Mouse (Mus musculus) gastrocnemius, postnatal 10 days (tissue): ENCODE measurements at regions not wholly inside any gene's neighbourhood (a gene's known extent, or its start where the extent isn't known, plus 50 kb on each side); places are given as distances from the start of the nearest gene placed in this dataset.

Experiments
- DNase-seq: peaks from one replicate; pipeline ENCODE4 v3.0.0; 2021; ENCODE audit warnings: mixed read lengths

- DNase-seq = no peak
These were observed 281.0 kb upstream of the 4930452B06Rik start for GRCm38 (mm10) chr14:8946851-8947625.

GRCm38 (mm10) chr14:8935121-8935520 is 269.1 kb upstream of the 4930452B06Rik start:
- peak; percentile 21 for DNase-seq
